Mouse (Mus musculus): ENCODE results near the gene Dimt1. TPM values are rescaled to one million over a fixed set of nuclear protein-coding genes. Genes with fewer than 3 reads are reported as not detected.
"Not testable (repeated sequence)": the region's sequence is repeated elsewhere in the genome, so short reads cannot be mapped to it uniquely, and the experiment has no call there.

Dimt1 gene
- polyA plus RNA-seq, 1 experiment from 2014 or later, result 46.2 TPM

DNA sequence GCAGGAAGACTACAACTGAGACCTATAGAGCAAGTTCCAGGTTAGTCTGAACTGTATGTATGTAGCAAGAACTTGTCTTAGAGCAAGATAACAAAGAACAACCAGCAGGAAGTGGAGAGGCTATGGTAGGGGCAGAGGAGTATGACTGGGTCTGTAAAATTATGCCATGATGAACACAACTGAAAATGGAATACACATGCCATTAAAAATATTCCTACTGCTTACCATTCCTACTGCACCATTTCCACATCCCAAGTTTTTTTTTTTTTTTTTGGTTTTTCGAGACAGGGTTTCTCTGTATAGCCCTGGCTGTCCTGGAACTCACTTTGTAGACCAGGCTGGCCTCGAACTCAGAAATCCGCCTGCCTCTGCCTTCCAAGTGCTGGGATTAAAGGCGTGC lies 50.6 kb downstream of the Dimt1 start:
- WGBS, result 91% methylated on average over 4 of the region's 4 CpGs
- not testable (repeated sequence) for H3K27ac ChIP-seq; H3K27me3 ChIP-seq; H3K4me2 ChIP-seq; H3K9me3 ChIP-seq; ATAC-seq (ENCODE audit: insufficient number of reproducible peaks, low FRiP score, low TSS enrichment, low read depth); H3K4me1 ChIP-seq; H3K36me3 ChIP-seq; H3K9ac ChIP-seq; H3K4me3 ChIP-seq

DNA sequence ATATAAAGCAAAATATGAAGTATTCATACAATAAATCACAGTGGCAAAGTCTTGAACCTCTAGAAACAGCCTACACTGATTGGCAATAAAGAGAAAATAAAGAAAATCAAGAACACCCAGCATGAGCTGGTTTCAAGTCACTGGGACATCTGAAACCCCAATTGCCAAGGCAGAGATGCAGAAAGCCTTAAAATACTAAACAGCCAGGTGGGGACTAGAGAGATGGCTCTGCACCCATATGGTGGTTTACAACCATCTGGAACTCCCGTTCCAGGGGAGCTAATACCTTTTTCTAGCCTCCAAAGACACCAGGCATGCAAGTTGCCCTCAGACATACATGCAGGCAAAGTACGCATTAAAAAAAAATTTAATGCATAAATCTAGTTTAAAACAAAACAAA lies 51.1 kb downstream of the Dimt1 start:
- no peak overlapping the region for H3K9ac ChIP-seq
- no peak for ATAC-seq (ENCODE audit: insufficient number of reproducible peaks, low FRiP score, low TSS enrichment, low read depth)
- 72% methylated on average over 2 of the region's 2 CpGs for WGBS
- H3K36me3 ChIP-seq, result peaks cover 3% of the 10 kb centered on the region; the same call in 1 of the 2 replicates
- no peaks in the 10 kb centered on the region for H3K4me1 ChIP-seq
- no peaks in the 10 kb centered on the region for H3K27me3 ChIP-seq
- no peak overlapping the region for H3K4me2 ChIP-seq
- no peaks in the 10 kb centered on the region for H3K9me3 ChIP-seq
- H3K27ac ChIP-seq, result no peak overlapping the region
- H3K4me3 ChIP-seq, result no peak overlapping the region

DNA sequence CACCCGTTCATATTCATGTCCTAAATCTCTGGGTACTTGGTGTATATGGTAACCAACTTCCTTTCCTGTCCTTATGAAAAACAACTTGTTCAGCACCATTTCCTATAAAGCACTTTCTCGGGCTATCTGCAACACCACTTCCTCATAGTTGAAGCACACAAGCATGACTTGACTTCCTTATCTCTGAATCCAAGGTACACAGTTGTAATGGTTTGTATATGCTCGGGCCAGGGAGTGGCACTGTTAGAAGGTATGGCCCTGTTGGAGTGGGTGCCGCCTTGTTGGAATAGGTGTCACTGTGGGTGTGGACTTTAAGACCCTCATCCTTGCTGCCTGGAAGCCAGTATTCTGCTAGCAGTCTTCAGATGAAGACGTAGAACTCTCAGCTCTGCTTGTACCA lies 51.7 kb downstream of the Dimt1 start:
- ATAC-seq (ENCODE audit: insufficient number of reproducible peaks, low FRiP score, low TSS enrichment, low read depth), result no peak
- WGBS, result 82% methylated on average over 5 of the region's 5 CpGs

GRCm38 (mm10) chr13:107003211-107003610 lies 56.3 kb downstream of the Dimt1 start:
- Histone ChIP-seq H3K9me3 (no peaks in the 10 kb centered on the region), H3K27me3 (no peaks in the 10 kb centered on the region), H3K36me3 (peaks cover 2% of the 10 kb centered on the region; the same call in 1 of the 2 replicates), H3K4me1 (no peaks in the 10 kb centered on the region), H3K4me3 (no peak overlapping the region), H3K27ac (no peak overlapping the region), H3K4me2 (no peak overlapping the region), H3K9ac (no peak overlapping the region)
- WGBS, result 91% methylated on average over 2 of the region's 2 CpGs
- ATAC-seq (ENCODE audit: insufficient number of reproducible peaks, low FRiP score, low TSS enrichment, low read depth), result no peak

More for the DNA sequence above, 51.7 kb downstream of the Dimt1 start:
- no peaks in the 10 kb centered on the region for H3K4me1 ChIP-seq
- H3K27me3 ChIP-seq, result no peaks in the 10 kb centered on the region
- H3K9me3 ChIP-seq, result no peaks in the 10 kb centered on the region
- H3K36me3 ChIP-seq, result peaks cover 2% of the 10 kb centered on the region; the same call in 1 of the 2 replicates
- H3K4me2 ChIP-seq, result no peak overlapping the region
- no peak overlapping the region for H3K4me3 ChIP-seq
- no peak overlapping the region for H3K27ac ChIP-seq
- H3K9ac ChIP-seq, result no peak overlapping the region

GRCm38 (mm10) chr13:107008174-107008573 lies 61.2 kb downstream of the Dimt1 start:
- Histone ChIP-seq H3K9me3 (no peaks in the 10 kb centered on the region), H3K9ac (no peak overlapping the region), H3K27me3 (no peaks in the 10 kb centered on the region), H3K27ac (no peak overlapping the region), H3K4me2 (no peak overlapping the region), H3K36me3 (no peaks in the 10 kb centered on the region), H3K4me1 (peaks cover 2% of the 10 kb centered on the region; the same call in 1 of the 2 replicates), H3K4me3 (no peak overlapping the region)
- no peak for ATAC-seq (ENCODE audit: insufficient number of reproducible peaks, low FRiP score, low TSS enrichment, low read depth)
- 91% methylated on average over 4 of the region's 4 CpGs for WGBS

Other genes starting within 250 kb of the Dimt1 start
- gene Ipo11, start 10.2 kb upstream of the Dimt1 start, polyA plus RNA-seq (2015; fragmentation: Nextera tagmentation; extraction: Ambion mirVana), result 41.2 and 42.4 TPM in 2 replicates
- 22.7 and 22.9 TPM in 2 replicates for gene Kif2a, start 75.0 kb downstream of the Dimt1 start, polyA plus RNA-seq (2015; fragmentation: Nextera tagmentation; extraction: Ambion mirVana)